Mouse (Mus musculus) lung, embryonic 16.5 days (tissue): ENCODE data around the gene Capn2. TPM values are rescaled to one million over a fixed set of nuclear protein-coding genes. Genes with fewer than 3 reads are reported as not detected.

Experiments used
- ATAC-seq: fragments of 200-750 bp; cut with Nextera tagmentation; 2 replicates; pipeline ENCODE4 v1.8.0; 2017; ENCODE audit warnings: low read depth, mild to moderate bottlenecking, moderate library complexity
- H3K27ac ChIP-seq: fragments of 300-500 bp; sonication (generic); 2 replicates; pipeline ENCODE4 v1.5.1; 2014; ENCODE audit warnings: mild to moderate bottlenecking, control low read depth, low read length
- H3K27me3 ChIP-seq: fragments of 300-500 bp; sonication (generic); 2 replicates; pipeline ENCODE4 v1.6.1; 2014; ENCODE audit warnings: low read depth, low read length, mixed read lengths; ENCODE audit not compliant: control insufficient read depth, insufficient read depth
- H3K36me3 ChIP-seq: fragments of 300-500 bp; sonication (generic); 2 replicates; pipeline ENCODE4 v1.6.1; 2014; ENCODE audit warnings: low read length; ENCODE audit not compliant: control insufficient read depth, insufficient read depth
- H3K4me1 ChIP-seq: fragments of 300-500 bp; sonication (generic); replicated peaks from 2 replicates; pipeline ENCODE4 v1.6.1; 2014; ENCODE audit warnings: low read length, mixed read lengths; ENCODE audit not compliant: control insufficient read depth, insufficient read depth
- H3K4me2 ChIP-seq: fragments of 300-500 bp; sonication (generic); 2 replicates; pipeline ENCODE4 v1.6.1; 2014; ENCODE audit warnings: low read depth, low read length, control low read depth
- H3K4me3 ChIP-seq: fragments of 300-500 bp; sonication (generic); 2 replicates; pipeline ENCODE4 v1.5.1; 2014; ENCODE audit warnings: mild to moderate bottlenecking, low read length, control low read depth
- H3K9ac ChIP-seq: fragments of 300-500 bp; sonication (generic); 2 replicates; pipeline ENCODE4 v1.6.1; 2014; ENCODE audit warnings: low read length, control low read depth
- H3K9me3 ChIP-seq: fragments of 300-500 bp; sonication (generic); 2 replicates; pipeline ENCODE4 v1.6.1; 2016; ENCODE audit warnings: low read length; ENCODE audit not compliant: control insufficient read depth
- WGBS: fragments of 180-500 bp; shearing (Covaris S2); extraction: QIAGEN DNeasy Blood & Tissue Kit; methylation state at CpG from one replicate; pipeline ENCODE4 v1.1.7; 2014; 5-methylcytosine and 5-hydroxymethylcytosine counted together
- polyA plus RNA-seq: library from polyadenylated mRNA; unstranded; fragments of >200 nt; fragmentation: Nextera tagmentation; extraction: Ambion mirVana; gene quantifications from 2 replicates; pipeline ENCODE4 v1.2.1, GENCODE M21; 2015

Gene Capn2
- polyA plus RNA-seq, 1 experiment from 2014 or later: 136 TPM

GRCm38 (mm10) chr1:182460291-182461244 is 56.8 kb downstream of the Capn2 start:
- H3K4me2 ChIP-seq: peak overlapping the region; percentile 30
- peak; percentile 87 for ATAC-seq
- peaks cover 16% of the 10 kb centered on the region for H3K4me1 ChIP-seq

GRCm38 (mm10) chr1:182459436-182459835 is 58.0 kb downstream of the Capn2 start:
- no peaks in the 10 kb centered on the region for H3K27me3 ChIP-seq
- WGBS: 70% methylated on average over 8 of the region's 8 CpGs
- H3K36me3 ChIP-seq: peaks cover 23% of the 10 kb centered on the region
- H3K9ac ChIP-seq: no peak overlapping the region
- no peaks in the 10 kb centered on the region for H3K9me3 ChIP-seq
- no peak overlapping the region for H3K4me3 ChIP-seq
- peaks cover 16% of the 10 kb centered on the region for H3K4me1 ChIP-seq
- H3K27ac ChIP-seq: peak overlapping the region; percentile 36; the same call in 1 of the 2 replicates
- H3K4me2 ChIP-seq: no peak overlapping the region
- ATAC-seq: no peak

More at GRCm38 (mm10) chr1:182460291-182461244, 56.8 kb downstream of the Capn2 start:
- Histone ChIP-seq H3K4me3 (no peak overlapping the region), H3K27me3 (no peaks in the 10 kb centered on the region), H3K27ac (peak overlapping the region; percentile 84), H3K36me3 (peaks cover 19% of the 10 kb centered on the region), H3K9ac (0 out of 2 replicates have a peak overlapping the region, but pooled peaks have one; percentile 4), H3K9me3 (no peaks in the 10 kb centered on the region)
- 50% methylated on average over 13 of the region's 13 CpGs for WGBS

- Histone ChIP-seq H3K27me3 (no peaks in the 10 kb centered on the region), H3K4me2 (no peak overlapping the region), H3K36me3 (peaks cover 27% of the 10 kb centered on the region), H3K9me3 (no peaks in the 10 kb centered on the region), H3K27ac (no peak overlapping the region), H3K4me1 (peaks cover 16% of the 10 kb centered on the region), H3K4me3 (no peak overlapping the region), H3K9ac (no peak overlapping the region)
- ATAC-seq: no peak
- 84% methylated on average over 19 of the region's 19 CpGs for WGBS
These were observed 58.9 kb downstream of the Capn2 start for GRCm38 (mm10) chr1:182458556-182458955.

- WGBS: 81% methylated on average over 2 of the region's 2 CpGs
- Histone ChIP-seq H3K27ac (no peak overlapping the region), H3K4me2 (no peak overlapping the region), H3K9me3 (no peaks in the 10 kb centered on the region), H3K4me1 (no peaks in the 10 kb centered on the region; the same call in 1 of the 2 replicates), H3K36me3 (peaks cover 22% of the 10 kb centered on the region), H3K4me3 (no peak overlapping the region), H3K9ac (no peak overlapping the region), H3K27me3 (no peaks in the 10 kb centered on the region)
- no peak for ATAC-seq
These were observed 62.3 kb downstream of the Capn2 start for GRCm38 (mm10) chr1:182455080-182455479.

- WGBS: 74% methylated on average over 4 of the region's 4 CpGs
- ATAC-seq: no peak
- Histone ChIP-seq H3K27me3 (no peaks in the 10 kb centered on the region), H3K9me3 (no peaks in the 10 kb centered on the region), H3K4me2 (no peak overlapping the region), H3K9ac (no peak overlapping the region), H3K4me3 (no peak overlapping the region), H3K36me3 (peaks cover 24% of the 10 kb centered on the region), H3K27ac (no peak overlapping the region), H3K4me1 (no peaks in the 10 kb centered on the region)
These were observed 64.9 kb downstream of the Capn2 start for GRCm38 (mm10) chr1:182452473-182452872.

GRCm38 (mm10) chr1:182448276-182449035 is 69.0 kb downstream of the Capn2 start:
- H3K27me3 ChIP-seq: no peaks in the 10 kb centered on the region
- H3K4me2 ChIP-seq: no peak overlapping the region
- no peaks in the 10 kb centered on the region for H3K4me1 ChIP-seq
- no peak overlapping the region for H3K27ac ChIP-seq
- H3K9ac ChIP-seq: no peak overlapping the region
- no peak overlapping the region for H3K4me3 ChIP-seq
- H3K9me3 ChIP-seq: no peaks in the 10 kb centered on the region
- 96% methylated on average over 14 of the region's 14 CpGs for WGBS
- H3K36me3 ChIP-seq: peaks cover 28% of the 10 kb centered on the region
- no peak for ATAC-seq

GRCm38 (mm10) chr1:182444116-182444515 is 73.3 kb downstream of the Capn2 start:
- ATAC-seq: no peak
- H3K9me3 ChIP-seq: no peaks in the 10 kb centered on the region
- H3K27me3 ChIP-seq: no peaks in the 10 kb centered on the region
- no peak overlapping the region for H3K27ac ChIP-seq
- 61% methylated on average over 2 of the region's 2 CpGs for WGBS
- H3K4me1 ChIP-seq: peaks cover 8% of the 10 kb centered on the region
- no peak overlapping the region for H3K9ac ChIP-seq
- no peak overlapping the region for H3K4me2 ChIP-seq
- peaks cover 35% of the 10 kb centered on the region for H3K36me3 ChIP-seq
- H3K4me3 ChIP-seq: no peak overlapping the region

- ATAC-seq: no peak
- Histone ChIP-seq H3K36me3 (peaks cover 21% of the 10 kb centered on the region), H3K27me3 (no peaks in the 10 kb centered on the region), H3K27ac (no peak overlapping the region), H3K9ac (no peak overlapping the region), H3K9me3 (no peaks in the 10 kb centered on the region), H3K4me1 (peaks cover 8% of the 10 kb centered on the region), H3K4me3 (no peak overlapping the region), H3K4me2 (no peak overlapping the region)
- 83% methylated on average over 18 of the region's 18 CpGs for WGBS
These were observed 75.5 kb downstream of the Capn2 start for GRCm38 (mm10) chr1:182441791-182442473.
